Mouse (Mus musculus) liver, embryonic 14.5 days (tissue): Measurements from ENCODE around the gene Soat2.

Experiments
- CTCF ChIP-seq: IDR thresholded peaks from 2 replicates; pipeline ENCODE4 v1.5.1; 2016; ENCODE audit warnings: antibody characterized with exemption, low read depth, control low read depth
- EP300 ChIP-seq: IDR thresholded peaks from 2 replicates; pipeline ENCODE4 v1.6.1; 2016; ENCODE audit warnings: antibody characterized with exemption, low read depth

- TF ChIP-seq CTCF (no peak), EP300 (no peak)
These were observed 6.5 kb downstream of the Soat2 start for GRCm38 (mm10) chr15:102156836-102157235.
